Mouse (Mus musculus) liver, postnatal 0 days (tissue): ENCODE measurements around the gene Lekr1.

Experiments used
- CTCF ChIP-seq: sonication (generic); IDR thresholded peaks from 2 replicates; pipeline ENCODE4 v1.5.1; 2016; ENCODE audit warnings: antibody characterized with exemption, low read depth
- EP300 ChIP-seq: IDR thresholded peaks from 2 replicates; pipeline ENCODE4 v1.6.1; 2016; ENCODE audit warnings: antibody characterized with exemption, low read depth, mild to moderate bottlenecking

- TF ChIP-seq CTCF (no peak), EP300 (no peak)
These were observed 107.9 kb downstream of the Lekr1 start for GRCm38 (mm10) chr3:65773910-65774309.
